Mouse (Mus musculus) liver, adult 2 months (tissue): Measurements from ENCODE around the gene Rabgap1. TPM values are rescaled to one million over a fixed set of nuclear protein-coding genes. Genes with fewer than 3 reads are reported as not detected.

Source experiments
- DNase-seq: peaks from one replicate; pipeline ENCODE4 v3.0.0-alpha.2; 2011; ENCODE audit warnings: low read depth, low spot score; ENCODE audit errors: extremely low read depth
- H3K27ac ChIP-seq: fragments of 200-500 bp; replicated peaks from 2 replicates; pipeline ENCODE4 v1.5.1; 2012; ENCODE audit warnings: low read depth, mild to moderate bottlenecking, control low read depth, inconsistent platforms, low read length; ENCODE audit not compliant: insufficient read depth
- H3K27me3 ChIP-seq: fragments of 200-500 bp; 2 replicates; pipeline ENCODE4 v1.6.1; 2012; ENCODE audit warnings: mild to moderate bottlenecking, moderate library complexity, low read length, inconsistent platforms; ENCODE audit not compliant: control insufficient read depth, insufficient read depth
- H3K36me3 ChIP-seq: fragments of 200-500 bp; 2 replicates; pipeline ENCODE4 v1.6.1; 2012; ENCODE audit warnings: low read length, inconsistent platforms; ENCODE audit not compliant: control insufficient read depth, insufficient read depth
- H3K4me1 ChIP-seq: fragments of 200-500 bp; 2 replicates; pipeline ENCODE4 v1.6.1; 2011; ENCODE audit warnings: low read length; ENCODE audit not compliant: control insufficient read depth, insufficient read depth
- H3K4me3 ChIP-seq: fragments of 200-500 bp; 2 replicates; pipeline ENCODE4 v1.5.1; 2011; ENCODE audit warnings: low read depth, mild to moderate bottlenecking, control low read depth, low read length, moderate library complexity; ENCODE audit not compliant: insufficient read depth
- H3K79me2 ChIP-seq: fragments of 200-500 bp; 2 replicates; pipeline ENCODE4 v1.6.1; 2012; ENCODE audit warnings: inconsistent platforms, mild to moderate bottlenecking, low read length, moderate library complexity; ENCODE audit not compliant: control insufficient read depth, insufficient read depth
- H3K9ac ChIP-seq: fragments of 200-500 bp; 2 replicates; pipeline ENCODE4 v1.6.1; 2012; ENCODE audit warnings: low read depth, mild to moderate bottlenecking, control low read depth, inconsistent platforms, low read length
- CTCF ChIP-seq: fragments of 200-500 bp; IDR thresholded peaks from 2 replicates; pipeline ENCODE4 v1.5.1; 2011; ENCODE audit warnings: low read depth, low read length, control low read depth
- POLR2A ChIP-seq: fragments of 200-500 bp; IDR thresholded peaks from 2 replicates; pipeline ENCODE4 v1.6.1; 2011; ENCODE audit warnings: low read length, control low read depth; ENCODE audit not compliant: insufficient read depth; ENCODE audit errors: extremely low read depth
- WGBS: fragments of 180-500 bp; shearing (Covaris S2); methylation state at CpG from one replicate; pipeline ENCODE4 v1.1.7; 2018; 5-methylcytosine and 5-hydroxymethylcytosine counted together
- polyA plus RNA-seq: library from polyadenylated mRNA; depleted of rRNA; stranded (reverse); fragments of >200 nt; gene quantifications from 2 replicates; pipeline ENCODE4 v1.2.3, GENCODE M21; 2012; rRNA removed
- total RNA-seq: library from RNA; depleted of rRNA; stranded (reverse); fragments of >200 nt; gene quantifications from 2 replicates; pipeline ENCODE4 v1.2.3, GENCODE M21; 2014; rRNA removed

Rabgap1 gene
- total and polyA plus RNA-seq, 2 experiments: 3.4 to 19.1 TPM

DNA sequence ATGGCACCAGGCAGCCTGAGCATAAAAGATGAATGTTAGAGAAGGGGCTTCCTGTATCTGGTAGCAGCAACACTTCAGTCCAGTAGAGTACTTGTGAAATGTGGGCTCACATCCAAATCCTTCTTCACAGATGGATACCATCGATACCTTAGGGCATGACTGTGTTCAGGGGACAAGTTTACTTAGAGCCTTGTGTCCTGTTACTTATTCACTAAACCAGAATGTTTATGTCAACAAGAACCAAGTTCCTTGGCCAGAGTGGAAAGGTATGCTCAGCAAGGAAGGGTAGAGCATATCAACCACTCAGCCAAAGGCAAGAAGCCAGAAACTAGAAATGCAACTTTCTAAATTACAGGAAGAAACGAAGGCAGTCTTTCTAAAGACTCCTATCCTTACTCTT is 127.6 kb downstream of the Rabgap1 start:
- Histone ChIP-seq H3K79me2 (no peaks in the 10 kb centered on the region; the same call in 1 of the 2 replicates), H3K4me3 (no peak overlapping the region), H3K4me1 (peaks cover 22% of the 10 kb centered on the region), H3K36me3 (peaks cover 17% of the 10 kb centered on the region), H3K9ac (no peak overlapping the region), H3K27me3 (no peaks in the 10 kb centered on the region), H3K27ac (peak overlapping the region; percentile 79)
- 12% methylated on average over 2 of the region's 2 CpGs for WGBS
- no peak for TF ChIP-seq POLR2A
- DNase-seq: peak; percentile 98

- 92% methylated on average over 2 of the region's 2 CpGs for WGBS
- Histone ChIP-seq H3K79me2 (no peaks in the 10 kb centered on the region; the same call in 1 of the 2 replicates), H3K4me1 (peaks cover 20% of the 10 kb centered on the region), H3K4me3 (no peak overlapping the region), H3K27ac (no peak overlapping the region), H3K9ac (no peak overlapping the region), H3K36me3 (peaks cover 10% of the 10 kb centered on the region), H3K27me3 (no peaks in the 10 kb centered on the region)
- TF ChIP-seq POLR2A (no peak), CTCF (no peak)
- no peak for DNase-seq
Observed at GRCm38 (mm10) chr2:37572141-37572540, 129.1 kb downstream of the Rabgap1 start.

GRCm38 (mm10) chr2:37576661-37577060 is 133.6 kb downstream of the Rabgap1 start:
- Histone ChIP-seq H3K27ac (no peak overlapping the region), H3K4me3 (no peak overlapping the region), H3K79me2 (no peaks in the 10 kb centered on the region; the same call in 1 of the 2 replicates), H3K4me1 (peaks cover 6% of the 10 kb centered on the region; the same call in 1 of the 2 replicates), H3K9ac (no peak overlapping the region), H3K27me3 (no peaks in the 10 kb centered on the region), H3K36me3 (peaks cover 3% of the 10 kb centered on the region)
- WGBS: 100% methylated on average over 1 of the region's 1 CpGs
- TF ChIP-seq POLR2A: no peak
- TF ChIP-seq CTCF: no peak
- DNase-seq: no peak

- TF ChIP-seq CTCF: no peak
- WGBS: 50% methylated on average over 2 of the region's 2 CpGs
- Histone ChIP-seq H3K27me3 (no peaks in the 10 kb centered on the region), H3K36me3 (peaks cover 4% of the 10 kb centered on the region), H3K9ac (no peak overlapping the region), H3K79me2 (no peaks in the 10 kb centered on the region), H3K4me3 (no peak overlapping the region), H3K27ac (no peak overlapping the region), H3K4me1 (no peaks in the 10 kb centered on the region)
- peak; percentile 62 for DNase-seq
Observed at GRCm38 (mm10) chr2:37578185-37578584, 135.1 kb downstream of the Rabgap1 start.

- Histone ChIP-seq H3K4me1 (peaks cover 5% of the 10 kb centered on the region; the same call in 1 of the 2 replicates), H3K27me3 (no peaks in the 10 kb centered on the region), H3K27ac (no peak overlapping the region), H3K36me3 (peaks cover 10% of the 10 kb centered on the region), H3K9ac (no peak overlapping the region), H3K79me2 (no peaks in the 10 kb centered on the region), H3K4me3 (no peak overlapping the region)
- DNase-seq: peak; percentile 90
- TF ChIP-seq CTCF (no peak), POLR2A (no peak)
Observed at GRCm38 (mm10) chr2:37587919-37588318, 144.8 kb downstream of the Rabgap1 start.

Other genes with a start within 250 kb of the Rabgap1 start
- not detected in 2 replicates for gene Olfr366, start 231.7 kb upstream of the Rabgap1 start, total RNA-seq
- not detected in 2 replicates for gene Olfr366, start 231.7 kb upstream of the Rabgap1 start, polyA plus RNA-seq
- gene Olfr368, start 116.8 kb upstream of the Rabgap1 start, total RNA-seq: not detected in 2 replicates
- not detected in 2 replicates for gene Olfr368, start 116.8 kb upstream of the Rabgap1 start, polyA plus RNA-seq
- 19.9 and 27.1 TPM in 2 replicates for gene Pdcl, start 83.9 kb upstream of the Rabgap1 start, total RNA-seq
- gene Pdcl, start 83.9 kb upstream of the Rabgap1 start, polyA plus RNA-seq: 7.0 and 7.8 TPM in 2 replicates
- gene Rc3h2, start 20.4 kb upstream of the Rabgap1 start, total RNA-seq: 16.7 and 17.2 TPM in 2 replicates
- 2.4 and 3.0 TPM in 2 replicates for gene Rc3h2, start 20.4 kb upstream of the Rabgap1 start, polyA plus RNA-seq
- 5.1 and 6.5 TPM in 2 replicates for gene Zbtb26, start 144 bp upstream of the Rabgap1 start, total RNA-seq
- 0.70 and 1.1 TPM in 2 replicates for gene Zbtb26, start 144 bp upstream of the Rabgap1 start, polyA plus RNA-seq
- 8.2 and 8.5 TPM in 2 replicates for gene Zbtb6, start 108 bp upstream of the Rabgap1 start, total RNA-seq
- 0.88 and 1.1 TPM in 2 replicates for gene Zbtb6, start 108 bp upstream of the Rabgap1 start, polyA plus RNA-seq
- 1.0 and 1.3 TPM in 2 replicates for gene Gpr21, start 73.1 kb downstream of the Rabgap1 start, total RNA-seq
- 0.06 TPM in 1 of 2 replicates, not detected in the other for gene Gpr21, start 73.1 kb downstream of the Rabgap1 start, polyA plus RNA-seq